Mouse (Mus musculus): ENCODE measurements around the gene Skap1. TPM values are rescaled to one million over a fixed set of nuclear protein-coding genes. Genes with fewer than 3 reads are reported as not detected.

Skap1 gene
- polyA plus RNA-seq, 1 experiment from 2014 or later, result 7.4 TPM

DNA sequence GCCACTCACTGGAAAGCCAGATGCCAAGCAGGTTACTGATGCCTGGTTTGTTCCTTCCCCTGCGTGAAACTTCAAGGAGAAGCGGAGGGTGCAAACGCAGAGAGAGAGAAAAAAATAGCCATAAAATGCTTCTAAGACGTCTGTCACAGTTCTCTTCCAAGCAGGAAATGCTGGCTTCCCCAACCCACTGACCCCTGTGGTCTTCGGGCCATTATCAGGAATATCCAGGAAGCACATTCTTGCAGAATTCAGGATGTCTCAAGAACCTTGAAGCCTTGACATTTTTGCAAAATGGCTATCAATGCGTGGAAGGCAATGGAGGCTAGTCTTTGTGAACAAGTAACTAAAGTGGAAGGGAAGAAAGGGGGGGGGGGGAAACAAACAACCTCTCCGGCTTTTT lies 180.6 kb downstream of the Skap1 start:
- Histone ChIP-seq H3K9me3 (ENCODE audit: control insufficient read depth, low read length) (no peaks in the 10 kb centered on the region), H3K9ac (ENCODE audit: low read depth, low read length) (no peak overlapping the region; the same call in 1 of the 2 replicates), H3K4me1 (ENCODE audit: control insufficient read depth, insufficient read depth, low read depth, low read length) (peaks cover 7% of the 10 kb centered on the region), H3K27ac (ENCODE audit: low read depth, low read length) (peak overlapping the region; percentile 36), H3K36me3 (ENCODE audit: control insufficient read depth, insufficient read depth, low read length) (no peaks in the 10 kb centered on the region), H3K4me3 (ENCODE audit: low read length) (no peak overlapping the region), H3K27me3 (replicated peaks; ENCODE audit: control insufficient read depth, insufficient read depth, low read length) (no peaks in the 10 kb centered on the region), H3K4me2 (ENCODE audit: low read length) (no peak overlapping the region)
- no peak for ATAC-seq
- WGBS, result 62% methylated on average over 7 of the region's 7 CpGs

DNA sequence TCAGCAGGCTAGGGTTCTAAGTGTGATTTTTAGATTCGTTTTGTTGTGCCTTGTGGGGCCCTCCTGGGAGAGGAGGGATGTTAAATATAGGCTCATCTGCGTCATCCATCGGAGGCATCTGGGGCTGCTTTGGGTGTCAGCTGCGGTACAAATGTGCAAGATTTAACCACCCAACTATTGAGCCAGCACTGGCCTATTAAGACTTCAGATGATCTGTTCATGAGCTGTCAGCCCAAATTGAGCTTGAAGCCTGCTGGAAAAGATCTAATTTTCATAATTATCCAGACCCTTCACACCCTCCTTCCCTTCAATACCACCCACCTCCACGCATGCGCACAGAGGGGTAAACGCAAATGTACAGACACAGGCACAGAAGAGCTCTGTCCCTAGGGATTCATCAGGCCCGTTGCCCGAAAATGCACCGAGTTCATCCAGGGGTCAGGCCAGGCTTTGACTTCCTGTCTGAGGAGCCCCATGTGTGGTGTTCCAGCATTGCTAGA lies 181.2 kb downstream of the Skap1 start:
- Histone ChIP-seq H3K27ac (ENCODE audit: low read depth, low read length) (no peak overlapping the region; the same call in 1 of the 2 replicates), H3K4me1 (ENCODE audit: control insufficient read depth, insufficient read depth, low read depth, low read length) (peaks cover 7% of the 10 kb centered on the region), H3K36me3 (ENCODE audit: control insufficient read depth, insufficient read depth, low read length) (no peaks in the 10 kb centered on the region), H3K4me3 (ENCODE audit: low read length) (no peak overlapping the region), H3K9ac (ENCODE audit: low read depth, low read length) (no peak overlapping the region), H3K4me2 (ENCODE audit: low read length) (no peak overlapping the region), H3K9me3 (ENCODE audit: control insufficient read depth, low read length) (no peaks in the 10 kb centered on the region), H3K27me3 (replicated peaks; ENCODE audit: control insufficient read depth, insufficient read depth, low read length) (no peaks in the 10 kb centered on the region)
- 27% methylated on average over 10 of the region's 10 CpGs for WGBS
- 0 out of 2 replicates have a peak, but pooled peaks have one; percentile 48 for ATAC-seq

DNA sequence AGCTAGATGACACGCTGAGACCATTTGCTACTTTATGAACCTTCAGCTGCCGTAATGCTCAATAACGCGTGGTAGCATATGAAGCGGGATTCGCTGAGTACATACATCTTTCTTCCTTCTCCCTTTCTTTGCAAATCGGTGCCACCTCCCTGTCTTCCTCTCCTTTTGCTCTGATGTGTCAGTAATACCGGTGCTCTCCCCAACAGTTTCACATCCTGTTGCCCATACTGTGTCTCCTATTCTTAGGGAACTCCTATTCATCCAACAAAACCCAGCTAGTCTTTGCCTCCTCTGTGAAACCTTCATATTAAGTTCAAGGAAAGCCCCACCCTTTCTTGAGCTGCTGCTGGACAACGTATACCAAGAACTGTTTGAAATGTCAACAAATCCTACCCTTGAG lies 187.5 kb downstream of the Skap1 start:
- no peak for ATAC-seq
- no peaks in the 10 kb centered on the region for H3K27me3 ChIP-seq (replicated peaks; ENCODE audit: control insufficient read depth, insufficient read depth, low read length)
- no peak overlapping the region for H3K4me2 ChIP-seq (ENCODE audit: low read length)
- H3K27ac ChIP-seq (ENCODE audit: low read depth, low read length), result no peak overlapping the region
- no peaks in the 10 kb centered on the region for H3K36me3 ChIP-seq (ENCODE audit: control insufficient read depth, insufficient read depth, low read length)
- H3K9me3 ChIP-seq (ENCODE audit: control insufficient read depth, low read length), result no peaks in the 10 kb centered on the region
- WGBS, result 89% methylated on average over 9 of the region's 9 CpGs
- H3K4me1 ChIP-seq (ENCODE audit: control insufficient read depth, insufficient read depth, low read depth, low read length), result no peaks in the 10 kb centered on the region; the same call in 1 of the 2 replicates
- no peak overlapping the region for H3K4me3 ChIP-seq (ENCODE audit: low read length)
- H3K9ac ChIP-seq (ENCODE audit: low read depth, low read length), result no peak overlapping the region

DNA sequence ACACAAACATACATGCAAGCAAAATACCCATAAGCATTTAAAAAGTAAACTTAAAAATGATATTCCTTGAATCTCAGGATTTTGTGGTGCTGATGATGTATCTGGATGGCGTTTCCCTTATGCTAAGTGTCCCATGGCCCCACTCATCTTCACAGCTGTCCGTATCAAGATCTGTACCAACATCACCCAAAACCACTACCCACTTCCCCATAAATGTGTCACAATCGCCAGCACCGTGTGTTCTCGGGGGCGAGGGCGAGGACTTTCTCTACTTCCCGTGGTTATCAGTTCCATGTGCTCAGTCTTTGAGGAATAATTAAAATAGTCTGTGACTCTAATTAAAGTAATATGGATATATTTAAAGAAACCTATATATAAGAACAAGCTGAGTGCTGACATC lies 189.5 kb downstream of the Skap1 start:
- WGBS, result 88% methylated on average over 8 of the region's 8 CpGs
- H3K4me3 ChIP-seq (ENCODE audit: low read length), result no peak overlapping the region
- no peak for ATAC-seq
- H3K36me3 ChIP-seq (ENCODE audit: control insufficient read depth, insufficient read depth, low read length), result no peaks in the 10 kb centered on the region
- H3K9me3 ChIP-seq (ENCODE audit: control insufficient read depth, low read length), result no peaks in the 10 kb centered on the region
- no peak overlapping the region for H3K4me2 ChIP-seq (ENCODE audit: low read length)
- H3K9ac ChIP-seq (ENCODE audit: low read depth, low read length), result no peak overlapping the region
- H3K4me1 ChIP-seq (ENCODE audit: control insufficient read depth, insufficient read depth, low read depth, low read length), result no peaks in the 10 kb centered on the region
- H3K27ac ChIP-seq (ENCODE audit: low read depth, low read length), result no peak overlapping the region
- H3K27me3 ChIP-seq (replicated peaks; ENCODE audit: control insufficient read depth, insufficient read depth, low read length), result no peaks in the 10 kb centered on the region

DNA sequence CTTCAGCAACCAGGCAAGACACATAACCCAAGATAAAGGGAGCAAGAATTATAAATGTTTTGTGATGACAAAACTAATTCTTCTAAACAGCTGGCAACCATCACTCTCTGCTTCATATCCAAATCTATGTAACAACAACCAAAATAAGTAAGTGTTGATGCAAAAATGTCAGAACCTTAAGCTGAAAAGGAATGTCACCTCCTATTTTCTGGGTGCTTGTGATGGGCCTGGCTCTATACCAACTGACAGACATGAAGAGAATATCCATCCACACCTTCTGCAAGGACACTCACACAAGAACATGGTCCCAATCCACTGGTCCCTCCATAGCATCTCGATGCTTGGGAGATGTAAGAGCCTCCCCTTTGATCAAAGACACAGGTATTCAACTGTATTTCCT lies 194.0 kb downstream of the Skap1 start:
- 94% methylated on average over 1 of the region's 1 CpGs for WGBS
- Histone ChIP-seq H3K4me2 (ENCODE audit: low read length) (no peak overlapping the region), H3K4me3 (ENCODE audit: low read length) (no peak overlapping the region), H3K9me3 (ENCODE audit: control insufficient read depth, low read length) (no peaks in the 10 kb centered on the region), H3K27ac (ENCODE audit: low read depth, low read length) (no peak overlapping the region), H3K27me3 (replicated peaks; ENCODE audit: control insufficient read depth, insufficient read depth, low read length) (no peaks in the 10 kb centered on the region), H3K4me1 (ENCODE audit: control insufficient read depth, insufficient read depth, low read depth, low read length) (no peaks in the 10 kb centered on the region), H3K36me3 (ENCODE audit: control insufficient read depth, insufficient read depth, low read length) (no peaks in the 10 kb centered on the region), H3K9ac (ENCODE audit: low read depth, low read length) (no peak overlapping the region)
- ATAC-seq, result no peak

DNA sequence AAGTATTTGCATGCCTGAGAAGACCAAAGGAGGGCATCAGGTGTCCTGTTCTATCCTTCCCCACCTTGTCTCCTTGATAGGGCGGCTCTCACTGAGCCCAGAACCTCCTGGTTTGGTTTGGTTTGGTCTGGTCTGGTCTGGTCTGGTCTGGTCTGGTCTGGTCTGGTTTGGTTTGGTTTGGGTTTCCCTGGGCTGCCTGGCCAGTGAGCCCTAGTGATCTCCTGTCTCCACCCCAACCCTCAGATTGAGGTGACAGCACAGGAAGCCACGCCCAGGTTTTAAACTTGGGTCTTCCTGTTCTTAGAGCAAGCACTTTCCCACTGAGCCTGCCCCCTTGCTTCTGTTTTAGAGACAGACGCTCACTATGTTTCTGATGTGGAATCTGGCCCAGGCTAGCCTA lies 202.5 kb downstream of the Skap1 start:
- Histone ChIP-seq H3K9ac (ENCODE audit: low read depth, low read length) (no peak overlapping the region), H3K9me3 (ENCODE audit: control insufficient read depth, low read length) (no peaks in the 10 kb centered on the region), H3K27me3 (replicated peaks; ENCODE audit: control insufficient read depth, insufficient read depth, low read length) (no peaks in the 10 kb centered on the region), H3K4me1 (ENCODE audit: control insufficient read depth, insufficient read depth, low read depth, low read length) (no peaks in the 10 kb centered on the region), H3K27ac (ENCODE audit: low read depth, low read length) (no peak overlapping the region), H3K36me3 (ENCODE audit: control insufficient read depth, insufficient read depth, low read length) (no peaks in the 10 kb centered on the region), H3K4me2 (ENCODE audit: low read length) (no peak overlapping the region), H3K4me3 (ENCODE audit: low read length) (no peak overlapping the region)
- 83% methylated on average over 3 of the region's 3 CpGs for WGBS
- no peak for ATAC-seq

DNA sequence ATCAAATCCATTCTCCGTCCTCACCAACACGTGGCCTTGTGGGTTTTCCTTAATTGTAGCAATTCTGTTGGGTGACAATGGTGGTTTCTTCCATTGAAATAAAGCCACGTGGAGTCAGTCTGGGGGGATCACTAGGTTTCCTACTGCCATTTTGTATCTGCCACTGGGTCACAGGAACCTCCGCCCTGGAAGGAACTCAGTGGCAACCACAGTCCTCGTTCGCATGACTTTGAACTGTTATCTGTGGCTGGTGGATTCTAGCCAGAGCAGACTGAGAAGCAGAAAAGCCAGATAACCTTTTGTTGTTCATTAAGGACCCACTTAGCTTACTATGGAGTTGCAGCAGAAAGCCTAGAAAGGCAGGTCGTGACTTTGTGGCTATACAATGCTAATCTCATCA lies 204.0 kb downstream of the Skap1 start:
- WGBS, result 80% methylated on average over 7 of the region's 7 CpGs
- ATAC-seq, result no peak
- no peak overlapping the region for H3K9ac ChIP-seq (ENCODE audit: low read depth, low read length)
- no peaks in the 10 kb centered on the region for H3K36me3 ChIP-seq (ENCODE audit: control insufficient read depth, insufficient read depth, low read length)
- no peaks in the 10 kb centered on the region for H3K27me3 ChIP-seq (replicated peaks; ENCODE audit: control insufficient read depth, insufficient read depth, low read length)
- no peak overlapping the region for H3K4me2 ChIP-seq (ENCODE audit: low read length)
- no peaks in the 10 kb centered on the region for H3K4me1 ChIP-seq (ENCODE audit: control insufficient read depth, insufficient read depth, low read depth, low read length)
- H3K4me3 ChIP-seq (ENCODE audit: low read length), result no peak overlapping the region
- no peaks in the 10 kb centered on the region for H3K9me3 ChIP-seq (ENCODE audit: control insufficient read depth, low read length)
- H3K27ac ChIP-seq (ENCODE audit: low read depth, low read length), result no peak overlapping the region

DNA sequence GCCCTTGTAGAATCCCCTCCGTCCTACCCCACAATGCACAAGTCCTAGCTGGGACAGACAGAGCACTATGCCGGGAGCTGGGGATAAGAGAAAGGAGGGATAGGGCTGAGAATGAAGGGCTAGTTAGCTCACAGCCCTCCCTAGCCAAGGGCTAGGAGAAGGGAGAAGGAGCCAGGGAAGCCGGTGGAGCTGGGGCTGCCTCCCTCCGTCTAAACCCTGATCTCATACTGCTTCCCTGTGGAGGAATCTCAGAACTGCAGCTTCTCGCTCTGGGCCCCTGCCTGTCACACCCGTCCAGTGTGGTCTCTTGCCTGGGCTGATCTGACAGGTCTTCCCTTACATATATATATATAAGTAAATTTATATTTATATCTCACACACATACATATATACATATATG lies 209.4 kb downstream of the Skap1 start:
- H3K27me3 ChIP-seq (replicated peaks; ENCODE audit: control insufficient read depth, insufficient read depth, low read length), result no peaks in the 10 kb centered on the region
- H3K4me3 ChIP-seq (ENCODE audit: low read length), result peak overlapping the region; percentile 12; the same call in 1 of the 2 replicates
- peak overlapping the region; percentile 42; the same call in 1 of the 2 replicates for H3K9ac ChIP-seq (ENCODE audit: low read depth, low read length)
- ATAC-seq, result peak; percentile 85
- peak overlapping the region; percentile 49 for H3K4me2 ChIP-seq (ENCODE audit: low read length)
- no peaks in the 10 kb centered on the region for H3K36me3 ChIP-seq (ENCODE audit: control insufficient read depth, insufficient read depth, low read length)
- 0 out of 2 replicates have a peak overlapping the region, but pooled peaks have one; percentile 9 for H3K27ac ChIP-seq (ENCODE audit: low read depth, low read length)
- no peaks in the 10 kb centered on the region for H3K4me1 ChIP-seq (ENCODE audit: control insufficient read depth, insufficient read depth, low read depth, low read length)
- WGBS, result under 1% methylated on average over 6 of the region's 6 CpGs
- H3K9me3 ChIP-seq (ENCODE audit: control insufficient read depth, low read length), result no peaks in the 10 kb centered on the region

DNA sequence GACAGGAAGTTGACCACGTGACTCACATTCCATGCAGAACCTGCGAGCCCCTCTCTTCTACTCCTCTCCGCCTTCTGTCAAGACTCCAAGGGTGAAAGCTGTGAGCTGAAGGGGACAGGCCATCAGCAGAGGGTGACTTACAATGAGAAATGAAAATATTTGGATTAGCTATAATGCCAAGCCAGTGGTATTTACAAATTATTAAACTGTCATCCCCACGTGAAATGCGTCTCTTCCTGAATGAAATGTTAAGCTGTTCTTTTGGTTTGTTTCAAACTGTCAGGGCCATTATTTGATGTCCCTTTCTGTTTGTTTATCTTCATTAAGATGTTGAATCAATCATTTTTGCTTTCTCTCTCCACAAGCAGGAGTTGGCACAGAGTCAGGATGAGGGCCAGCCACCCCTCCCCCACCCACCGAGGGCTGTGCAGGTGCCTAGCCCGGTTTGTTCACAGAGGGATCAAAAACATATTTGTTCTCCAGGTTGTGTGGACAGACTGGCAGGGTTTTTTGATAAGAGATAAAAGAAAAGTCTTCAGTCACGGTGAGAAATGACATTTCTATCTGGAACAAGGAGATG lies 210.5 kb downstream of the Skap1 start:
- Histone ChIP-seq H3K4me2 (ENCODE audit: low read length) (no peak overlapping the region), H3K9ac (ENCODE audit: low read depth, low read length) (no peak overlapping the region)

More for the DNA sequence above, 210.5 kb downstream of the Skap1 start:
- Histone ChIP-seq H3K9me3 (ENCODE audit: control insufficient read depth, low read length) (no peaks in the 10 kb centered on the region), H3K4me1 (ENCODE audit: control insufficient read depth, insufficient read depth, low read depth, low read length) (no peaks in the 10 kb centered on the region), H3K27ac (ENCODE audit: low read depth, low read length) (no peak overlapping the region), H3K27me3 (replicated peaks; ENCODE audit: control insufficient read depth, insufficient read depth, low read length) (no peaks in the 10 kb centered on the region), H3K36me3 (ENCODE audit: control insufficient read depth, insufficient read depth, low read length) (no peaks in the 10 kb centered on the region), H3K4me3 (ENCODE audit: low read length) (no peak overlapping the region)
- WGBS, result 44% methylated on average over 8 of the region's 8 CpGs
- no peak for ATAC-seq
